Mouse (Mus musculus): ENCODE measurements at regions not wholly inside any gene's neighbourhood (a gene's known extent, or its start where the extent isn't known, plus 50 kb on each side); places are given as distances from the start of the nearest gene placed in this dataset.
"Not testable (repeated sequence)": the region's sequence is repeated elsewhere in the genome, so short reads cannot be mapped to it uniquely, and the experiment has no call there.

DNA sequence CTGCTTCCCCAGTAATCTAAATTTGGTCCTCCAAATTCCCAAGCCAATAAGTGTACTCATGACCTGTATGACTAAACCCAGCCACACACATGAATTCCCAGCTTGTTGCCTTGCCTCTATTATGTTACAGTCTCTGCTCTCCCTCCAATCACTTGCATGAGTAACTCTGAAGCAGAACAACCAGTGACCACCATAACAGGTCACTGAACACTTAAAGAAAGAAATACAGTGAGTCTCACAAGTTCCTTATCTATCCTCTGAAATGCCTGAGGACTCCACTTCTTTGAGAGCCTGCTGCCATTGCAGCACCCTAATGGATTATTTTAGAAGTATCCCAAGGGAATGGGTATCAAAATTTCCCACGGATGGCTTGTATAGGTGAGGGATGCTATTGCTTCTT lies 909.7 kb downstream of the Sorcs3 start:
- DNase-seq, result no peak

DNA sequence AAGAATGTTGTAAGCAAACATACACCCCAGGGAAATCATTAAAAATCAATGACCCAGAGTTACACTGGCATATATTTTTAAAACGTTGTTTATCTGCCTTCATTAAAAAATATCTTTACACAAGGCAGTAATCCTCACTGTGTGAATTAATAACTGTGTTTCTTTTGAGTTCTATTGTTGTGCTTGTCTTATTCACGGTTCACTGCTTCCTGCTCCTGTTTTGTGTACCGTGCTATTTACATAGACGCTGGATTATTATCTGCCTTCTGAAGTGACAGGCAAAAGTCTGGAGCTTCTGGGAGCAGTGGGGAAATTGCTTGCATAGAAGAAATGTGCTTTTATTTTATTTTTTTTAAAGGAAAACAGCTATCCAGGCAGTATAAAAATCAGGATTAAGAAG lies 925.8 kb downstream of the Sorcs3 start:
- DNase-seq, result no peak

DNA sequence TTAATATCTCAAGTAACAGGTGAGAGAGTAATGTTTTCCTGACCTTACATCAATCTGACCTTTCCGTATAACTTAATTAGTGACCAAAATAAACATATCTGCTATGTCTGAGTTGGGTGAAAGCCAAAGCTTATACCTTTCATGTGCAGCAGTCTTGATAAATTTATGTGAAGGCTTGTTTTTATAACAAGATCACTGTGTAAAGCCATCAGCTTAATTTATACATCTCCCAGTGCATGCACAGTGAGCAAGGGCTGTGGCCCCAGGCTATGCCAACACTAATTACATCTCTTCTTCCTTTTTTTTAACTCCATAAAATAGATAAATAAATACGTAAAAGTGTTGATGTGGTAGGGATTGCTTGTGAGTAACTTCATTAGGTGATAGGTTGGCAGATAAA lies 966.3 kb downstream of the Sorcs3 start:
- no peak for DNase-seq

DNA sequence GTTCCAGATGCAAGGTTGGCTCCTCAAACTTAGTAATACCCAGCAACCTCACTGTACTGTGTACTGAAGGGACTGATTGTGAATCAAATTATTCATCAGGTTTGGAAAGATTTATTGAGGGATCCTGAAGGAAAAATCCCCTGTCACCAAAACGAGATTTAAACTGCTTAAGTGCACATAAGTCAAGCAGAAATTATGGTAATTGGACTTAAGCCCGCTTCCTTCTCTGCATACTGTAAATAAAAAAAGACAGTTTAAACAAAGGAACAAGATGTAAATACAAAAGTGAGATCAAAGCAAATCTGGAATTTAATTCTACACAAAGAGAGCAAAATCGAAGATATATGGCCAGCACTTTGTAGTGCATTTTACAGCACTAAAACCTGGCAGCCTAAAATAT lies 1002.1 kb downstream of the Sorcs3 start:
- DNase-seq, result no peak

DNA sequence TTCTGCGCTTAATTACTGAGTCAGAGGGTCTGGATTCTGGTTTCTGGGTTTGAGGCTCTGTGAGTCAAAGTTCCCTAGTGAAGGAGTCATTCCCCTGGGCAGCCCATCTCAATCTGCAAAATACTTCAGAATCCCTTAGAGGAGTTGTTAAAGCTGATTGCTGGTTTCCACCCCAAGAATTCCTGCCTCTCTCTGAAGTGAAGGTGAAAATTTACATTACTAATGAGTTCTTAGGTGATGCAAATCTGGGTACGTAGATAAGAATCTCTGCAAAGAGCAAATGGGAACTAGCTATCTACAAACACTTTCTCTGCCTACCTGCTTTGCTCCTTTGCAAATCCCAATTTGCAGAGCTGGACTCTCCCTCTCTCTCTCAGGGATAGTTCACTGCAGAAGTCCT lies 1036.8 kb downstream of the Sorcs3 start:
- DNase-seq, result no peak

DNA sequence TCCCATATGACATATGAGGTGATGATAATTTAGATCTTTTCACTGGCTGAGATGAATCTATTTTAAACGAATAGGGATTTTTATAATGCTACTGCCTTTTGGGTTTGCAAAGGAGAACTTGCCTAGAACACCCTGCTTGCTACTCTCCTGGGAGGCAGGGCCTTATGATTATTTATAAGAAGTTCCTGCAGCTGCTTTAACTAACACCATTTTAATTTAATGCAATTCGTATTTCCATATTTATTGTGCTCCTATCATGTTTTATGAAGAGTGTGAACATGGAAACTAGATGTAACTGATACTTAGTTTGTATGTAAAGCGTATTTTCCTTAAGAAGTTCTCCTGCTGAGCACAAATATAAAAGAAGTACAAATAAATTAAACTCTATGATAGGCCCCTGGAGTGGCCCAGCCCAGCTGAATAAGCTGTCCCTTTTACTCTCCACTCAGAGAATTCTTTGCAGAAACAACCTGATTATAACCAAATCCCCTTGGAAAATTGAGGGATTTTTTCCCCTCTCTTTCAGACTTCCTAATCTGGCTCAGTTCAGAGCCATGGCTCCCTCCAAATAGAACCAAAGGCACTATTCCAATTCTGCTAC lies 1039.4 kb downstream of the Sorcs3 start:
- DNase-seq, result no peak

DNA sequence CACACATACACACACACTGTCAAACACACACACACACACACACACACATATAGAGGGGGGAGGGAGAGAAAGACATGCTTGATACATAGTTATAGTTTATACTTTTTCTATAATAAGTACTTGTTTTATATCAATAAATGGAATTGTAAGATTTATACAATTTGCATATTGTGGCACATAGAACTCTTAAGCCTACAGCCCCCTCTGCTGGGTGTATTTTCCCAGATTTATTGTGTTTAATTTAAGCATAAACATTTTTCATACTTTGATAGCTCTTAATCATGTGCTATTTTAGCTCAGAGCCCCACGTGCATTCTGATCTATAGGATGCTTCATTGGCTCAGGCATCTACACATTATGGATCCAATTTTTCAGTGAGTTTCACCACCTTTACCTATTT lies 1058.8 kb downstream of the Sorcs3 start:
- no peak for DNase-seq

DNA sequence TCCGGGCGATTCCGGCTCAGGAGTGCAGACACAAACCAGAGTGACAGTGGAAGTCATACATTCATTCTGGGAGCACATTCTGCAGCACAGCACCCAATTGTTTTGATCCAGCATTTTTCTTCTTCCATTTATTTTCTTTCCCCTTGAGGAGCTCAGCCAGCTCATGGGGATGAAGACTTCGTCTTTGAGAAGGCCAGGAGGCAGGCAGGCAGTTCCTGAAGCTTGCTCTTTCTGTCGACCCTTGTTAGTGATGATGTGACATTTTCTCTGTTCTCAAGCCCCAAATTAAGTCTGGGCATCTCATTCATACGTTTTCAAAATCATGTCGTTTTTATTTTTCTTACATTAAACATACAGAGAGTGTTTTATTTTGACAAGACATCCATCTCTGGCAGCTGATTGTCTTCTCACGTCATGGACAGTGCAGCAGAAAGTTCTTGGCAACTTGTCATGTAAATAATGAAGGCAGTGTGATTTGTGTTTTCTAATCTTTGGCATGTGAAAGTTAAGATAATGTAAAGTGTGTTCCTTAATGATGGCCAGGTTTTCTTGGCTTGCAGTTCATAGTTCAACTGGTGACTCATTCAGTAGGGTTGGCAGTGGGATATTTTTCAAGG lies 1062.1 kb downstream of the Sorcs3 start:
- no peak for DNase-seq

DNA sequence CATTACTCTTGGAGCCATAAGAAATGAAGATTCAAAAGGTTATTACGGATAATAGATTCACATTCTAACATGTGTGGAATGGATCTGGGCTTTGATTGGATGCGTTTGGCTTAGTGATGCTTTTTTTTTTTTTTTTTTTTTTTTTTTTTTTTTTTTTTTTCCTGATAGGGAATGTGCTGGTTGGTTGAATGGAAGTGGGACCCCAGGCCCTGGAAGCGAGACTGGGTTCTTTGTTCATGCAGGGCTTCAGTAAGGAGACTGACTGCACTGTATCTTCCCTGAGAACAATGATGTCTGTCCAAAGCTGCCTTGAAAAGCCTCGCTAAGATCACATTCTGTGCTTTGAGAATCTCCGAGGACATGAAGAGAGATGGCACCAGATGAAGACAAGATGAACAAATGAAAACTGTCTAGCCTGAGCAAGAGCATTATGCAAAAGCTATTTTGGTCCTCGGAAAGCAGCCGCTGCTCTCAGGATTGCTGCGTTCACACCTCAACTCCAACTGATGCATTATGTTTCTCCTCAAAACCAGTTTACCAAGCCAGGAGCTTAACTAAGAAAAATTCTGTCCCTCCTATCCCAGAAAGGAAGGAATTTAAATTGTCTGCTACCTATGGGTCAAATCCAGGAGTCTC lies 1076.9 kb downstream of the Sorcs3 start:
- no peak for DNase-seq

DNA sequence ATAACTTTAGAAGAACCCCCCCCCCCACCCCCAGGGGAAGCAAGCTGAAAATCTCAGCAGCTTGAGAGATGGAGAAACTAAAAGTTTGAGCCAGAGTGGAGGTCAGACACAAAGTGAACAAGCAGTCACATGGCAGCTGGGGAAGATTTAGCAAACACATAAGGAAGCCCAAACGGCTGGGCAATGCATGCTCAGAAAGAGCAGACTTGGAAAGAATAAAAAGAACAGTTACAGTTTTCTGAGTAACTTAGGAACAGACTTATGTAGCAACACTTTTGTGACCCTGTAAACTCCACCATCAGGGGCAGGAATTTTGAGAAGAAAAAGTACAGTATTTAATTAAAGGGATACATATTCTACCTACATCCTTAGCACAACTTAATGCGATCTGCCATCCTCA lies 1089.2 kb downstream of the Sorcs3 start:
- no peak for DNase-seq

DNA sequence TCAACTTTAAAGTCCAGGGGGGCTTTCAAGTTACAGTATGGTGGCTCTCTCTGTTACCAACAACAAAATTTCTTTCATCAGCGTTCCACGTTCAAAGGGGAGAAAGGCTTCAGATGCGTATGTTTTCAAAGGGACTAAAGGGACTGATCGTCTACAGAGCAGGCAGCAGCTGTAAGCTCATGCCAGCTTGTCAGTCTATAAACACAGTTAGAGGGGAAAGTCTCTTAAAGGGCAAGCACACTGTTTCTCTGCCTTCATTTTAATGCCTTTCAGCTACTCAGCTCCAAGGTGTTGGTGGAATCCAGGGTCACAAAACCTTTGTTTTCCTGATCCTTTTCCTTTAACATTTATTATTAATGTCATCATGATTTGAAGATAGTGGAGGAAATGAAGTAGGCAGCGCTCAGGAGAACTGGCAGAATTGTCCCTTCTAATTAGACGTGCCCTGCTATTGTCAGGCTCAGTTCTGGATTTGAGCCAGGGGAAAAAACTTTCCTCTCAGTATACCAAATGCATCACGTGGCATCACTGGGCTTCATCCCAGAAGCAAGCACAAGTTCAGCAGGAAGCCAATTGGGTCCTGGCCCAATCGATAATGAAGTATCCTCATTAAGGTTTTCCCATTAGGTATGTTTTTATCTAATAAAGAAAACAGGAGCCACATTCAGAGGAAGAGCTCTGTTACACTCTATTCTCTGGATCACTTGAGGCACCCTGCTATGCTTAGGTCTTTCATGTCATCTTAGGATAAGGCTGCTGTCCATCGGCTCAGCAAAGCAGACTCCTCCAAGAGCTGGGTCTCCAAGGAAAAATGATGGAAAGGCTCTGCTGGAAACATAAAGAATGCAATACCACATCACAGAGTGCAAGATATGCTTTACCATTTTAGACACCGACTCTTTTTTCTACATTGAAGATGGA lies 1093.8 kb downstream of the Sorcs3 start:
- peak; percentile 23 for DNase-seq

DNA sequence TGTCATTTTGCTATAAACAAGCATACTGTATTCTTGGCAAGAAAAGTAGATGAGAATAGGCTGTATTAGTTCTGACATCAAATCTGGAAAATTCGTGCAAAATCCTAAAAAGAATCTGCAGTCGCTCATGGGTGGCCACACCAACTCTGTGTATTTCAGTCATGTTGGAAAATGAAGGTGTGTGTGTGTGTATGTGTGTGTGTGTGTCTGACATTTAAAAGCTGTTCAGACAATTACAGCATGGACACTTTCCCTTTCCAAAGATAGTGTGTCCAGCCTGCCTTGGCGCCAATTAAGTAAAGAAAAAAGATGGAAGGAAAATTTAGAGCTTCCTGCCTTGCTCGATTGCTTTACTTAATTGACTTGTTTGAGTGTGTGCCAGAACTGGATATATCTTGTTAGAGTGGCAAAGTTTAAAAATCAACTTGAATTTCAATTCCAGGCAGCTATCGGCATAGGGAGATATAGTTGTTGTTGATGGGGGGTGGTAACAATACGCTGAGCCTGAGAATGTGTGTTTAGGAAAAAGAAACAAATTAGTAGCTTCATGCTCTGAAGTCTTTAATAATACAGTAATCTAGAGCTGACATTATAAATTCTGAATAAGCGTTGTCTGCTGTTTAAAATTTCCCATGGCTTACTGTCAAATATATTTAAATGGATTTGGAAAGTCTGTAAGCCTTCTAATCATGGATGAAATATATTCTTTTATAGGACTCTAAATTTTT lies 1095.7 kb downstream of the Sorcs3 start:
- peak; percentile 3 for DNase-seq

DNA sequence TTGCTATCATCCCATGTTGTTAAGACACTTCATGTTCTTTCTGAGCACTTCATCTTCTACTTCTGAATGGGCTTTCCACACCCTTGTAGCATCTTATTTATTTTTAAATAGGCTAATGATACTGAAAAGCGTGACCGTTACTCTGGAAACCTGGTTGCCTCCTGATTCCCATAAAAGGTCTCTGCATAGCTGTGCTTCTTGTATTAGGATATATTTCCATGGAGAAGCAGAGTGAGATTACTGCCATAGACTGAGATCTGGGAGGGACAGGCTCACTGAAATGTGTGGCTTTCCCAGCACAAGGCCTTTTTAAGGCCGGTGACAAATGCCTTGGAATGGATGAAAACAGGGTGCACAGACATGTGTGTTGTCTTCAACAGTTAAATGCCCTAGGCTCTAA lies 1100.0 kb downstream of the Sorcs3 start:
- no peak for DNase-seq

DNA sequence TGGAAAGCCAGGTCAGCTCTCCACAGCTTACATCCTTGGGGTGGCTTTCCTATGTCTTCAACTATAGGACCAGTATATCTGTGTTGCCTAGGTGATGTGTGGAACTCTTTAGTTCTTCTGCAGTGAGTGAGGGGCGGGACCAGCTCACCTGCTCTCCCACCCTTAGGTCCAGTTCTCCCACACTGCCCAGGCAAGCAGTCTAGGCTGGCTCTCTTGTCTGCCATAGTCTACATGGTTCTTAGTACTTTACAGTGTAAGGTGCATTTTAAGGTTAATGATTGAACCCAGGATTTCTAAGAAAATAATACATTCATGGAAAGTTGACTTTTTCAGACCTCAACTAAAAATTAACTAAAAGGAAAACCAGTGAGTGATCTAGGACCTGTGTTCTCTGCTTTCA lies 1108.4 kb downstream of the Sorcs3 start:
- no peak for DNase-seq

DNA sequence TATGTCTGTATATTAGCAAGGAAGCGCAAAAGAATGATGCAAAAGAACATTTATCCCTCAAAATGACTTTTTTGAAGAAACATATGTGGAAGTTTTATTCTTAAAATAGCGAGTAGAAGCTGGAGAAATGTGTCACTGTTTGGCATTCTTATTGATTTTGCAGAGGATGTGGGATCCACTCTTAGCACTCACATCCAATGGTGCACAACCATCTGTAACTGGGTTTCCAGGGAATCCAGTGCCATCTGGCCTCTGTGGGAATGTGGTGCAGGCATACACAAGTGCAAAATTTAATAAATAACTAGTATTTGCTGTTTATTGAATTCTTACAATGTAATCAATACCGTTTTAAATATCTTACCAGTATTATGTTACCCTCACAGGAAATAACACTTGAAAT lies 1153.8 kb downstream of the Sorcs3 start:
- no peak for DNase-seq

DNA sequence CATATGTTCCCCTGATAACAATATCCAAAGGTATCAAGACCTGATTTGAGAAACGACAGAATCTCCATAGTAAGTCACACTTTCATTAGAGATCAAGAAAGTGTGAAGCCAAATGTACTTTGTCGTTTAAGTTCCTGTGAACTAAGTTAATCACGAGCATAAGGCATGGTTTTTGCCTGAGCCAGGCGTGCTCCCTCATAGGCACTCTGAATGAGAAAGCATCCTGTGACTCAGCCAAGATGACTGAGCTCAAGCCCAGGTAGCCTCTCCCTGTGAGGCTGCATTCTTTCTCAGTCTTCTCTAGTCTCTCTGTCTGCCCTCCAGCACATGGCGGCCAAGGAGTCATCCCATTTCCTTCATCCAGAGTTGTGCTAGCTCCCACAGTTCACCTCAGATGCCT lies 1154.9 kb downstream of the Sorcs3 start:
- DNase-seq, result no peak

DNA sequence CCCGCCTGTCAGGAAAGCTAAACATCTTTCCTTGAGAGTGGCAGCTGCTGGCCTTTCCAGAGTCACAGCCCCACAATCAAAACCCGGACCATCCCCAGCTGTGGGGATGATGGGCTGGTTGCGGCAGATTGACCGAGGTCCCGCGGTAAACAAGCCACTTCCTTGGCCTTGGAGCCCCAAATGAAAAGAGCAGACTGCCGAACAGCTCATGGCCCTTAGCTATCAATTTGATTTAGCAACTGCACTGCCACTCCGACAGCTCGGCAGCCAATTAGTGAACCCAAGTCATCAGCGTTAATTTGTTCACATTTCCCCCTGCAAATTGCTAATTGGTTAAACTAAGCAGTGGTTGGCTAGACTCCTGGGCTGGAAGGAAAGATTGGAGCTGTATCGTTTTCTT lies 1155.3 kb downstream of the Sorcs3 start:
- not testable (repeated sequence) for DNase-seq

DNA sequence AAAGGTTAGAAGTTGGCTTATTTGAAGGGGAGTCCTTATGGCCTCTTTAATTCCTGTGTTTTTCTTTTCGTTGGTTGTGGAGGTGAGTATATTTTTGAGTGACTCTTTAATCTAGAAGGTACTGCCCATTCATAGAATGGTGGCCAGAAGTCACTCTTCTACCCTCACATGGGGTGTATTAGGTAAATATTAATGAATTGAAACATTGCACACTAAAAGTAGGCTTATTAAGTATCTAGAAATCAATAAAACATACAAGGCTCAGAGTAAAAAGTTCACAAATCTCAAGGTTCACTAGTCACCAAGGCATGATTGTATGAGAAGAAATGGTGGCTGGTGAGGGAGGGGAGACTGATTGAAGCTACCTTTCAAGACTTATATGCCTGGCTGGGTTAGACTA lies 1167.1 kb downstream of the Sorcs3 start:
- DNase-seq, result no peak

DNA sequence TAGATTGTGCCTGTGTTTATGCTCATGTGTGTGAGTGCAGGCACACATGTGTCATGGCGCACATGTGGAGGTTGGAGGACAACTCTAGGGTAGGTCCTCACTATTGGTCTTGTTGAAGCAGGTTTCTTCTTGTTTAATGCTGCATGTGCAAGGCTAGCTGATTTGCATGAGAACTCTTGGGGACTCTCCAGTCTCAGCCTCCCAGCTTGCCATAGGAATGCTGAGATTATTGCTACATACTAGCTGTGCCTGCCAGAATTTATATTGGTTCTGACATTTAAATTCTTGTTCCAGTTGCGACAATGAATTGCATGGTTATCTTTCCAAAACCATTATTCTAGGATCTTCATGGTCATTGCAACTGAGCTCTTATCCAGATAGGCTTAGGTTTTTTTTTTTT lies 1168.5 kb downstream of the Sorcs3 start:
- DNase-seq, result no peak

DNA sequence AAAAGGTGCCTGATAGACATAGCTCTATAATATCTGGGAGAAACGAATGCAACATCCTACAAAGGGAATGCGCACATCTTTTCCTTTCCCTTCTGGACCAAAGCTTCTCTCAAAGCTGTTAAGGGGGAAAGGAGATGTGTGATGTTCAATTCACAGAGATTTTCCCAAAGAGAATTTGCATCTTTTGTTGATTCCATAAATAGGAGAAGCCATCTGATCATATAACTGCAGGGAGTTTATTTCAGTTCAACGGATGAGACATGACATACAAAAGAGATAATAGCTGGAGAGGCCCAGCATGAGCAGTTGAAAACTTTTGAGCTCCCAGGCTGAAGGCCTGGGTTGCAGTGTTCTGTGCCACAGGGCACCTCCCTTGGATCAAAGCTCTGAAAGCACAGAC lies 1169.1 kb downstream of the Sorcs3 start:
- no peak for DNase-seq

DNA sequence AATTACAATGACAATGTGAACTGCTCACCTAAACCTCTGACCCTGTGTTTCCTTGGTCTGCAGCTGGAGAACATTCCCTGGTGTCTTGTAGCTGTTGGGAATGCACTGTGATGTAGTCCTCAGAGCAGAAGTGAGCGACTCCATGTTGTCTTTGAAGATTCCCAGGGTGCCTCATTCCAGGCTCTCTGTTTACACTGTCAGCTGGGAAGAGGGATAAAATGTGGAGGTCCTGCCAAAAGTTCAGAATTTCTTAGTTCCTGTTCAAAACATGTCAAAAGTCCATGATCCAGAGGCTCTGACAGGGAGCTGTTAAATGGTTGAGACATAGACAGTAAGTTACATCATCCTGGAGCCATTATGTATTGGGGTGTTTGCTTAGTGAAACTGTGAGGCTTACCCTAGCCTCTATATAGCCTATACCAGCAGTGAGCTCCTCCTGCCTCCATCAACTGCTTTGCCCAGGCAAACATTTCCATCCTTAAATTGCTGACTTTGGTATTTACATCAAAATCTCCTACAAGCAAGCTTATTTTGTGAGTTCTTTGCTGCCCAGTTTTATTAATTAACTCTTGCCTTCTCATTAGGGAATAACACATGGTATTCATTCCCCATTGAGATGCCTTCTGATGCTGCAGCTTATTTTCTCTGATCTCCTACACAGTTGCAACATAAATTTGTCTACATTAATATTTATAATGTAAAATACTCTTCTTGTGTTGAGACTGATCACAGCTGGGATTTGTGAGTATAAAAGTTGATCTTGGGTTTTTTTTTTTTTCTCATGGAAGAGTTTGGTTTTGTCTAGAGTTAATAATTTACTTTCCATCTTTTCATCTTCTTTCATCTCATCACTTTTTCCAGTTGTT lies 1170.2 kb downstream of the Sorcs3 start:
- no peak for DNase-seq

DNA sequence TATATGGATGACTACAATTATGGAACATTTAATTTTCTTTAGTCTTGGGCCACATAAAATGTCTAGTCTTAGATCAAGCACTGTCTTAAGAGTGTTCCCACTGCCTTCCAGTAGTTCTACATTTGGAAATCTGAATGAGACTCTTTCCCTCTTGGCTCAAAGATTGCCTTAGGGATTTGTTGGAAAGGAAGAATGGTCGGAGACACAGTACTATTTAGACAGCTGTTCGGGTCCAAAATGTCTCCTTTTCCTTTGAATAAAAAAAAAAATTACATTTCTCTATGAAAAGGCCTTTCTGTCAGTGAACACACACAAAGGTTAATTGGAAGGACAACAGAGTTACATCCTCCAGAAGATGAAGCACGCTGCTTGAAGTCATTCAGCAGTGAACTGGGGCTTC lies 1173.8 kb downstream of the Sorcs3 start:
- no peak for DNase-seq
